Mouse (Mus musculus): ENCODE measurements around the gene Arhgef12.

GRCm38 (mm10) chr9:43145196-43145595, 38.2 kb upstream of the Arhgef12 start:
- TF ChIP-seq HCFC1 (IDR thresholded peaks at IDR 0.05; ENCODE audit: borderline replicate concordance, insufficient read depth, low read length) (no peak), ZNF384 (IDR thresholded peaks at IDR 0.05; ENCODE audit: low read depth, low read length) (no peak), ZC3H11A (IDR thresholded peaks at IDR 0.05; ENCODE audit: borderline replicate concordance, low read depth, low read length) (no peak)

Data from ES-E14 (cell line).